Mouse (Mus musculus) intestine, postnatal 0 days (tissue): ENCODE measurements at regions not wholly inside any gene's neighbourhood (a gene's known extent, or its start where the extent isn't known, plus 50 kb on each side); places are given as distances from the start of the nearest gene placed in this dataset.

ENCODE experiments used
- ATAC-seq: fragments of 200-750 bp; cut with Nextera tagmentation; 2 replicates; pipeline ENCODE4 v1.8.0; 2017; ENCODE audit warnings: mild to moderate bottlenecking, moderate TSS enrichment, moderate library complexity
- H3K27ac ChIP-seq: fragments of 300-500 bp; sonication (generic); 2 replicates; pipeline ENCODE4 v1.5.1; 2014; ENCODE audit warnings: mild to moderate bottlenecking, low read depth, low read length, moderate library complexity
- H3K27me3 ChIP-seq: fragments of 300-500 bp; sonication (generic); replicated peaks from 2 replicates; pipeline ENCODE4 v1.6.1; 2014; ENCODE audit warnings: low read length, mixed read lengths; ENCODE audit not compliant: control insufficient read depth, insufficient read depth
- H3K36me3 ChIP-seq: fragments of 300-500 bp; sonication (generic); 2 replicates; pipeline ENCODE4 v1.6.1; 2014; ENCODE audit warnings: mild to moderate bottlenecking, moderate library complexity; ENCODE audit not compliant: control insufficient read depth, insufficient read depth
- H3K4me1 ChIP-seq: fragments of 300-500 bp; sonication (generic); replicated peaks from 2 replicates; pipeline ENCODE4 v1.6.1; 2014; ENCODE audit warnings: antibody characterized with exemption, low read length, mixed read lengths; ENCODE audit not compliant: control insufficient read depth, insufficient read depth
- H3K4me2 ChIP-seq: fragments of 300-500 bp; sonication (generic); replicated peaks from 2 replicates; pipeline ENCODE4 v1.6.1; 2014; ENCODE audit warnings: low read depth, mild to moderate bottlenecking, moderate library complexity
- H3K4me3 ChIP-seq: fragments of 300-500 bp; sonication (generic); 2 replicates; pipeline ENCODE4 v1.5.1; 2014; ENCODE audit warnings: low read depth, low read length
- H3K9ac ChIP-seq: fragments of 300-500 bp; sonication (generic); 2 replicates; pipeline ENCODE4 v1.6.1; 2014; ENCODE audit warnings: mild to moderate bottlenecking, low read depth, low read length
- H3K9me3 ChIP-seq: fragments of 300-500 bp; sonication (generic); 2 replicates; pipeline ENCODE4 v1.6.1; 2016; ENCODE audit warnings: mixed run types; ENCODE audit not compliant: control insufficient read depth
- CTCF ChIP-seq: sonication (generic); IDR thresholded peaks from 2 replicates; pipeline ENCODE4 v1.5.1; 2016; ENCODE audit warnings: low read depth, mild to moderate bottlenecking, control low read depth, antibody characterized with exemption, moderate library complexity
- WGBS: fragments of 180-500 bp; shearing (Covaris S2); extraction: QIAGEN DNeasy Blood & Tissue Kit; methylation state at CpG from one replicate; pipeline ENCODE4 v1.1.7; 2014; 5-methylcytosine and 5-hydroxymethylcytosine counted together

GRCm38 (mm10) chr6:19015868-19016267 lies 149.8 kb downstream of the Ankrd7 start:
- no peak overlapping the region for H3K27ac ChIP-seq
- 88% methylated on average over 1 of the region's 1 CpGs for WGBS

GRCm38 (mm10) chr6:19018166-19018769 lies 152.2 kb downstream of the Ankrd7 start:
- Histone ChIP-seq H3K9me3 (no peaks in the 10 kb centered on the region), H3K9ac (no peak overlapping the region), H3K27me3 (no peaks in the 10 kb centered on the region), H3K4me3 (no peak overlapping the region), H3K27ac (no peak overlapping the region), H3K36me3 (no peaks in the 10 kb centered on the region), H3K4me2 (no peak overlapping the region), H3K4me1 (no peaks in the 10 kb centered on the region)
- TF ChIP-seq CTCF, result no peak
- ATAC-seq, result 0 out of 2 replicates have a peak, but pooled peaks have one; percentile 28
- WGBS, result 37% methylated on average over 1 of the region's 1 CpGs

More at GRCm38 (mm10) chr6:19015868-19016267, 149.8 kb downstream of the Ankrd7 start:
- Histone ChIP-seq H3K27me3 (no peaks in the 10 kb centered on the region), H3K9ac (no peak overlapping the region), H3K4me2 (no peak overlapping the region), H3K9me3 (no peaks in the 10 kb centered on the region), H3K36me3 (no peaks in the 10 kb centered on the region), H3K4me3 (no peak overlapping the region), H3K4me1 (no peaks in the 10 kb centered on the region)
- TF ChIP-seq CTCF, result peak; percentile 32
- no peak for ATAC-seq

DNA sequence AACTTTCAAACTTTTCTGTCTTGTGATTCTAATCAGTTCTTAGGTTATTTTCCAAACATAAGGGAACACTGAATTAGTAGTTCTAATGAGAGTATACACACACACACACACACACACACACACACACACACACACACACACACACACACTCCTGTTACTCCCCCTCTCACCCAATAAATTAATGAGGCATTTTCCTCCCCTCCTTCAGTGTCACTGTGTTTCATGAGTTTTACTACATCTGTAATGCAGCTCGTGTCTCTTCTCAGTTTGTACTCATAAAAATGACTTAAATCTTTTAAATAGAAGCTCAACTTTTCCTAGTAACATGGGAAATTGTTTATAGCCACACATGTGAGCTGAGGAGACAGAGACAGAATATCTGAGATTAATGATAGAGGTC lies 168.2 kb downstream of the Ankrd7 start:
- no peak overlapping the region for H3K27ac ChIP-seq
- ATAC-seq, result no peak
- H3K4me1 ChIP-seq, result no peaks in the 10 kb centered on the region

More for the DNA sequence above, 168.2 kb downstream of the Ankrd7 start:
- 65% methylated on average over 1 of the region's 1 CpGs for WGBS
- H3K27me3 ChIP-seq, result no peaks in the 10 kb centered on the region
- H3K9me3 ChIP-seq, result no peaks in the 10 kb centered on the region
- H3K36me3 ChIP-seq, result no peaks in the 10 kb centered on the region
- no peak overlapping the region for H3K4me3 ChIP-seq
- no peak for TF ChIP-seq CTCF
- no peak overlapping the region for H3K9ac ChIP-seq
- no peak overlapping the region for H3K4me2 ChIP-seq
